Mouse (Mus musculus) myocyte (in vitro differentiated cells): ENCODE results near the gene Tmem106a.

Experiments
- MAX ChIP-seq: IDR thresholded peaks from one replicate; pipeline ENCODE4 v1.6.1; 2011; ENCODE audit warnings: low read depth, mild to moderate bottlenecking, control low read depth
- POLR2A ChIP-seq: IDR thresholded peaks from one replicate; pipeline ENCODE4 v1.6.1; 2011; ENCODE audit warnings: low read depth, mild to moderate bottlenecking, control low read depth, moderate library complexity; ENCODE audit not compliant: insufficient read length
- POLR2AphosphoS2 ChIP-seq: IDR thresholded peaks from one replicate; pipeline ENCODE4 v1.6.1; 2011; ENCODE audit warnings: low read depth, control low read depth; ENCODE audit not compliant: insufficient read length
- USF1 ChIP-seq: IDR thresholded peaks from one replicate; pipeline ENCODE4 v1.6.1; 2011; ENCODE audit warnings: low read depth, mild to moderate bottlenecking, control low read depth, moderate library complexity

- TF ChIP-seq POLR2AphosphoS2 (no peak), POLR2A (no peak), MAX (no peak), USF1 (no peak)
Observed at GRCm38 (mm10) chr11:101604116-101604515, 22.1 kb downstream of the Tmem106a start.
